Mouse (Mus musculus) MEL (cell line): ENCODE measurements around the gene Epha10.

Experiments used
- CHD2 ChIP-seq: IDR thresholded peaks from 2 replicates; pipeline ENCODE4 v1.6.1; 2011; ENCODE audit warnings: low read length, improper control_type of control experiment
- CTCF ChIP-seq, 3 experiments: IDR thresholded peaks in 2 of 3; conservative IDR thresholded peaks in 1 of 3; 2 replicates each; pipeline ENCODE4 v1.5.1; 2011 to 2012; ENCODE audit warnings: low read length in 3 of 3, low read depth in 2 of 3, mild to moderate bottlenecking in 2 of 3, improper control_type of control experiment in 1 of 3, inconsistent platforms in 1 of 3, mixed read lengths in 1 of 3, moderate library complexity in 1 of 3; ENCODE audit not compliant: control insufficient read depth in 1 of 3, insufficient read depth in 1 of 3, poor library complexity in 1 of 3, severe bottlenecking in 1 of 3
- E2F4 ChIP-seq: IDR thresholded peaks from 2 replicates; pipeline ENCODE4 v1.6.1; 2011; ENCODE audit warnings: low read depth, low read length, improper control_type of control experiment, borderline replicate concordance
- EP300 ChIP-seq, 2 experiments: IDR thresholded peaks; 2 replicates each; pipeline ENCODE4 v1.6.1; 2011; ENCODE audit warnings: improper control_type of control experiment in 2 of 2, low read length in 2 of 2, low read depth in 1 of 2, mild to moderate bottlenecking in 1 of 2
- ETS1 ChIP-seq: IDR thresholded peaks from 2 replicates; pipeline ENCODE4 v1.6.1; 2012; ENCODE audit warnings: low read depth, mild to moderate bottlenecking, inconsistent platforms, low read length, improper control_type of control experiment, moderate library complexity
- POLR2A ChIP-seq, 2 experiments: IDR thresholded peaks; 2 replicates each; pipeline ENCODE4 v1.6.1; 2011 to 2012; ENCODE audit warnings: low read length in 2 of 2, mild to moderate bottlenecking in 2 of 2, control low read depth in 1 of 2, improper control_type of control experiment in 1 of 2, low read depth in 1 of 2, moderate library complexity in 1 of 2; ENCODE audit not compliant: control insufficient read depth in 1 of 2, insufficient read depth in 1 of 2, poor library complexity in 1 of 2
- POLR2AphosphoS5 ChIP-seq: IDR thresholded peaks from 2 replicates; pipeline ENCODE4 v1.6.1; 2012; ENCODE audit warnings: low read depth, borderline replicate concordance, mild to moderate bottlenecking, inconsistent platforms, low read length, moderate library complexity, mixed read lengths
- RCOR1 ChIP-seq: IDR thresholded peaks from 2 replicates; pipeline ENCODE4 v1.6.1; 2012; ENCODE audit warnings: low read depth, mild to moderate bottlenecking, inconsistent platforms, low read length, improper control_type of control experiment
- SIN3A ChIP-seq: IDR thresholded peaks from 2 replicates; pipeline ENCODE4 v1.6.1; 2012; ENCODE audit warnings: low read length, improper control_type of control experiment, inconsistent platforms
- SMC3 ChIP-seq: IDR thresholded peaks from 2 replicates; pipeline ENCODE4 v1.6.1; 2011; ENCODE audit warnings: low read depth, low read length, improper control_type of control experiment
- TAL1 ChIP-seq: IDR thresholded peaks from 2 replicates; pipeline ENCODE4 v1.6.1; 2012; ENCODE audit warnings: mild to moderate bottlenecking, inconsistent platforms, low read length, moderate library complexity, mixed read lengths
- TCF12 ChIP-seq: IDR thresholded peaks from 2 replicates; pipeline ENCODE4 v1.6.1; 2014; ENCODE audit warnings: low read depth, mild to moderate bottlenecking, inconsistent platforms, low read length, improper control_type of control experiment, moderate library complexity
- USF1 ChIP-seq: IDR thresholded peaks from 2 replicates; pipeline ENCODE4 v1.6.1; 2014; ENCODE audit warnings: low read depth, mild to moderate bottlenecking, inconsistent platforms, low read length, improper control_type of control experiment, moderate library complexity
- ZC3H11A ChIP-seq: IDR thresholded peaks from 2 replicates; pipeline ENCODE4 v1.6.1; 2012; ENCODE audit warnings: low read depth, mild to moderate bottlenecking, inconsistent platforms, low read length, improper control_type of control experiment

- TF ChIP-seq POLR2A (IDR thresholded peaks at IDR 0.05; ENCODE audit: control insufficient read depth in 1 of 2, insufficient read depth in 1 of 2, low read depth in 1 of 2, low read length in 2 of 2, poor library complexity in 1 of 2): no peak
- no peak for TF ChIP-seq TAL1
- TF ChIP-seq CTCF (IDR thresholded peaks at IDR 0.05 in 2 of 3, conservative IDR thresholded peaks at IDR 0.05 in 1 of 3; ENCODE audit: control insufficient read depth in 1 of 3, insufficient read depth in 1 of 3, low read depth in 2 of 3, low read length in 3 of 3, poor library complexity in 1 of 3, severe bottlenecking in 1 of 3): no peak
- no peak for TF ChIP-seq ETS1
- TF ChIP-seq CHD2: no peak
- TF ChIP-seq EP300 (IDR thresholded peaks at IDR 0.05; ENCODE audit: low read depth in 1 of 2, low read length in 2 of 2): no peak
- no peak for TF ChIP-seq POLR2AphosphoS5
- no peak for TF ChIP-seq E2F4
- no peak for TF ChIP-seq SMC3
- TF ChIP-seq SIN3A: no peak
- no peak for TF ChIP-seq USF1
- no peak for TF ChIP-seq TCF12
- TF ChIP-seq RCOR1: no peak
- TF ChIP-seq ZC3H11A: no peak
These were observed 70.3 kb downstream of the Epha10 start for GRCm38 (mm10) chr4:124951036-124951433.
